Mouse (Mus musculus): ENCODE results near the gene Tmem132b.
"Not testable (repeated sequence)": the region's sequence is repeated elsewhere in the genome, so short reads cannot be mapped to it uniquely, and the experiment has no call there.

Tmem132b gene

GRCm38 (mm10) chr5:125531634-125532033, at the start of gene Tmem132b:
Gene Tmem132b (plus strand): TSS chr5:125531774.
- DNase-seq (ENCODE audit: low spot score in 2 of 2) = no peak

- DNase-seq (ENCODE audit: low spot score in 2 of 2) = no peak
Measured at GRCm38 (mm10) chr5:125482474-125482873, 49.1 kb upstream of the Tmem132b start.

- no peak for DNase-seq (ENCODE audit: low spot score in 2 of 2)
Measured at GRCm38 (mm10) chr5:125483712-125484611, 47.6 kb upstream of the Tmem132b start.

- DNase-seq (ENCODE audit: low spot score in 2 of 2) = no peak
Measured at GRCm38 (mm10) chr5:125485031-125485778, 46.4 kb upstream of the Tmem132b start.

- DNase-seq (ENCODE audit: low spot score in 2 of 2) = no peak
Measured at GRCm38 (mm10) chr5:125486088-125486487, 45.5 kb upstream of the Tmem132b start.

- DNase-seq (ENCODE audit: low spot score in 2 of 2) = no peak
Measured at GRCm38 (mm10) chr5:125487375-125488115, 44.0 kb upstream of the Tmem132b start.

- DNase-seq (ENCODE audit: low spot score in 2 of 2) = no peak
Measured at GRCm38 (mm10) chr5:125488116-125488455, 43.5 kb upstream of the Tmem132b start.

GRCm38 (mm10) chr5:125488953-125489352, 42.6 kb upstream of the Tmem132b start:
- DNase-seq (ENCODE audit: low spot score in 2 of 2) = not testable (repeated sequence)

GRCm38 (mm10) chr5:125491107-125491506, 40.5 kb upstream of the Tmem132b start:
- DNase-seq (ENCODE audit: low spot score in 2 of 2) = no peak

- no peak for DNase-seq (ENCODE audit: low spot score in 2 of 2)
Measured at GRCm38 (mm10) chr5:125492379-125493092, 39.0 kb upstream of the Tmem132b start.

GRCm38 (mm10) chr5:125493093-125493423, 38.5 kb upstream of the Tmem132b start:
- no peak for DNase-seq (ENCODE audit: low spot score in 2 of 2)

- no peak for DNase-seq (ENCODE audit: low spot score in 2 of 2)
Measured at GRCm38 (mm10) chr5:125495655-125496054, 35.9 kb upstream of the Tmem132b start.

GRCm38 (mm10) chr5:125497821-125498600, 33.6 kb upstream of the Tmem132b start:
- no peak for DNase-seq (ENCODE audit: low spot score in 2 of 2)

GRCm38 (mm10) chr5:125501505-125501904, 30.1 kb upstream of the Tmem132b start:
- no peak for DNase-seq (ENCODE audit: low spot score in 2 of 2)

GRCm38 (mm10) chr5:125502186-125502585, 29.4 kb upstream of the Tmem132b start:
- no peak for DNase-seq (ENCODE audit: low spot score in 2 of 2)

- DNase-seq (ENCODE audit: low spot score in 2 of 2) = no peak
Measured at GRCm38 (mm10) chr5:125503628-125504027, 27.9 kb upstream of the Tmem132b start.

GRCm38 (mm10) chr5:125504692-125505091, 26.9 kb upstream of the Tmem132b start:
- DNase-seq (ENCODE audit: low spot score in 2 of 2) = no peak

- DNase-seq (ENCODE audit: low spot score in 2 of 2) = no peak
Measured at GRCm38 (mm10) chr5:125505968-125506367, 25.6 kb upstream of the Tmem132b start.

GRCm38 (mm10) chr5:125507582-125507981, 24.0 kb upstream of the Tmem132b start:
- no peak for DNase-seq (ENCODE audit: low spot score in 2 of 2)

GRCm38 (mm10) chr5:125508006-125508405, 23.6 kb upstream of the Tmem132b start:
- no peak for DNase-seq (ENCODE audit: low spot score in 2 of 2)

GRCm38 (mm10) chr5:125509541-125509940, 22.0 kb upstream of the Tmem132b start:
- no peak for DNase-seq (ENCODE audit: low spot score in 2 of 2)

Data from urinary bladder, postnatal 4 days (tissue).